Mouse (Mus musculus): ENCODE data around the gene Klra4. TPM values are rescaled to one million over a fixed set of nuclear protein-coding genes. Genes with fewer than 3 reads are reported as not detected.
"Not testable (repeated sequence)": the region's sequence is repeated elsewhere in the genome, so short reads cannot be mapped to it uniquely, and the experiment has no call there.

The Klra4 gene
- polyA plus RNA-seq (2012; rRNA removed): 0.09 and 0.27 TPM in 2 replicates

GRCm38 (mm10) chr6:130067171-130067570, at the start of gene Klra4:
Gene Klra4 (minus strand): TSS chr6:130067271.
- WGBS: 50% methylated on average over 1 of the region's 1 CpGs
- not testable (repeated sequence) for H3K4me1 ChIP-seq (ENCODE audit: control insufficient read depth, insufficient read depth, low read length); DNase-seq; H3K4me3 ChIP-seq (replicated peaks; ENCODE audit: extremely low read depth, low read depth, low read length)

DNA sequence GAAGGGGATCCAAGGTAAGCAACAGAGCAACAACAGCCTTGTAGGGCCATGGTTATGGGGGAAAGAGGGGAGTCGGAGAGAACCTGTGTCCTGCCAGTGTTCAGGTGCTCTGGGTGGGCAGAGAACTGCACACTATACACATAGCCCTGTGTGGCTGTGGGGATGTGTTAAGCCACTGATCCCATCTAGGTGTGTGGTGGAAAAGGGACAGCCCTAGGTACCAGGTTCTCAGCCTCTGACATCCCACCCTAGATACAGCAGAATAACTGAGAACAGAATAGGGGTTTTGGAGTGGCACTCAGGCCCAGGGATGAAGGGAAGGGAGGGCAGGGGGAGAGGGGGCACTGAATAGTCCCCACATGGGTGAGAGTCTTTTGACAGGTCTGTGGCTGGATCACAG, 43.4 kb upstream of the Klra4 start:
- H3K4me3 ChIP-seq (replicated peaks; ENCODE audit: extremely low read depth, low read depth, low read length): no peak overlapping the region
- no peak for DNase-seq
- no peak for TF ChIP-seq POLR2A (IDR thresholded peaks at IDR 0.05; ENCODE audit: borderline replicate concordance, extremely low read depth, low read depth, low read length)
- no peak for TF ChIP-seq CTCF (IDR thresholded peaks at IDR 0.05; ENCODE audit: insufficient read depth, low read length)
- 96% methylated on average over 1 of the region's 1 CpGs for WGBS
- H3K4me1 ChIP-seq (ENCODE audit: control insufficient read depth, insufficient read depth, low read length): no peaks in the 10 kb centered on the region

DNA sequence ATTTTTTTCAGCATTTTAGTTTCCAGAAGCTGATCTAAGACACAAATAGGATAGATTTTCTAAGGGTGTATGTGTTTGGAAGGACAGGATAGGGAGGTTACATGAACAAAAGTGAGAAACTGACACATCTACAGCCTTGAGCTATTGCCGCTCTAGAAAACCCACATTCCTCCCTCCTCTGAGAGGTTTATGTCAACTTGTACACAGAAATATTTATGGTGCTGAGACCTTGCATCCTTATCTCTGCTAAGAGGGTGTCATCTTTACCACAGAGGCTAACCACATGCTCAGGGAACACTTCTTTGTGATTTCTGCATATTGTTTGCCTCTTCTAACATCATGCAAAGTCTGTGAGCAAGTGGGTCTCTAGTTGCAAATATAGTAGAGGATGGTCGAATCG, 35.7 kb upstream of the Klra4 start:
- not testable (repeated sequence) for H3K4me1 ChIP-seq (ENCODE audit: control insufficient read depth, insufficient read depth, low read length); DNase-seq; H3K4me3 ChIP-seq (replicated peaks; ENCODE audit: extremely low read depth, low read depth, low read length)
- 80% methylated on average over 3 of the region's 3 CpGs for WGBS

- no peak overlapping the region for H3K4me3 ChIP-seq (replicated peaks; ENCODE audit: extremely low read depth, low read depth, low read length)
- WGBS: 66% methylated on average over 5 of the region's 5 CpGs
- TF ChIP-seq POLR2A (IDR thresholded peaks at IDR 0.05; ENCODE audit: borderline replicate concordance, extremely low read depth, low read depth, low read length) (no peak), CTCF (IDR thresholded peaks at IDR 0.05; ENCODE audit: insufficient read depth, low read length) (no peak)
- no peaks in the 10 kb centered on the region for H3K4me1 ChIP-seq (ENCODE audit: control insufficient read depth, insufficient read depth, low read length)
- no peak for DNase-seq
Measured at GRCm38 (mm10) chr6:130092336-130092948, 25.4 kb upstream of the Klra4 start.

DNA sequence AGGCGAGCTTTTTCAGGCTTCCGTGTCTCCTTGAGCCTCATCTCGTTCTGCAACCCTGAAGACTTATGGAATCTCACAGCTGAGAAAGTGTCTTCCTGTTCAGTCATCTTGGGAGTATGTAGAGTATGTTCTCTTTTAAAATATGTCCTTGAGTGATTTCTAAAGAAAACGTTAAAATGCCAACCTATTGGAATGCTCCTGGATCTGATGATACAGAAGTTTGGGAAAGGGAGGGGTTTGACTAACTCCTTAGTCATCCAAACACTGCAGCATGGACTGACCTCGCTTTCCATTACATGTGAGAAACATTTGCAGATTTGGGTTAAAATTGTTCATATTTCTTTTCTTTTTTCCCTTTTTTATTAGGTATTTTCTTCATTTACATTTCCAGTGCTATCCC, 1.9 kb downstream of the Klra4 start:
- DNase-seq: no peak
- H3K4me3 ChIP-seq (replicated peaks; ENCODE audit: extremely low read depth, low read depth, low read length): no peak overlapping the region
- no peaks in the 10 kb centered on the region for H3K4me1 ChIP-seq (ENCODE audit: control insufficient read depth, insufficient read depth, low read length)
- WGBS: 61% methylated on average over 5 of the region's 5 CpGs
- TF ChIP-seq CTCF (IDR thresholded peaks at IDR 0.05; ENCODE audit: insufficient read depth, low read length) (no peak), POLR2A (IDR thresholded peaks at IDR 0.05; ENCODE audit: borderline replicate concordance, extremely low read depth, low read depth, low read length) (no peak)

DNA sequence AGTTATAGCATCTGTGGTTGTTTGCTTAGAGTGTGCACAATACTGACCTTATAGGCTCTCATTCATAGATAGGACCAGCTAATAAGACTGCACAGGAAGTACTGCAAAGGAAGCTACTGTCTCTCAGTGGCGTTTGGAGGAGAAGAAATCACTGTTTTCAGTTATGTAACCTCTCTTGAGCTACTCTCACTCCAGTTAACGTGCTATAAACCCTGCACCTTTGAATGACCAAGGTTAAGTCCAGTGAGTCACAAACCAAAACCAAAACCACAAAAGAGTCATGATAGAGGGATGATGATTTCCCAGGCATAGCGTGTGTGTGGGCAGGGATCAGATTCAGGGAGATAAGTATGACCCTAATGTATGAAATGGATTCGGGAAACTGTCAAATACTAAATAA, 31.9 kb downstream of the Klra4 start:
- DNase-seq; H3K4me3 ChIP-seq (replicated peaks; ENCODE audit: extremely low read depth, low read depth, low read length); H3K4me1 ChIP-seq (ENCODE audit: control insufficient read depth, insufficient read depth, low read length): not testable (repeated sequence)
- WGBS: 40% methylated on average over 4 of the region's 4 CpGs

- H3K4me3 ChIP-seq (replicated peaks; ENCODE audit: extremely low read depth, low read depth, low read length); H3K4me1 ChIP-seq (ENCODE audit: control insufficient read depth, insufficient read depth, low read length); DNase-seq: not testable (repeated sequence)
Measured at GRCm38 (mm10) chr6:130031493-130032089, 35.5 kb downstream of the Klra4 start.

- WGBS: 58% methylated on average over 4 of the region's 4 CpGs
- no peak for DNase-seq
- no peak within 1 kb of the TSS for H3K4me3 ChIP-seq (replicated peaks; ENCODE audit: extremely low read depth, low read depth, low read length)
- no peaks in the 10 kb centered on the region for H3K4me1 ChIP-seq (ENCODE audit: control insufficient read depth, insufficient read depth, low read length)
- TF ChIP-seq POLR2A (IDR thresholded peaks at IDR 0.05; ENCODE audit: borderline replicate concordance, extremely low read depth, low read depth, low read length) (no peak), CTCF (IDR thresholded peaks at IDR 0.05; ENCODE audit: insufficient read depth, low read length) (no peak)
Measured at GRCm38 (mm10) chr6:130026854-130027253, 40.2 kb downstream of the Klra4 start, which contains the start of gene Klra6. Gene Klra6 (minus strand): TSS chr6:130026954.

Other genes starting within 250 kb of the Klra4 start
- gene Gm17631, start 204.6 kb downstream of the Klra4 start, polyA plus RNA-seq (2012; rRNA removed): not detected in 2 replicates
- gene Klra17, start 190.6 kb downstream of the Klra4 start, polyA plus RNA-seq (2012; rRNA removed): 0.22 TPM in 1 of 2 replicates, not detected in the other
- not detected in 2 replicates for gene Klra5, start 149.6 kb downstream of the Klra4 start, polyA plus RNA-seq (2012; rRNA removed)
- not detected in 2 replicates for gene Klra6, start 40.3 kb downstream of the Klra4 start, polyA plus RNA-seq (2012; rRNA removed)
- 0.22 and 0.50 TPM in 2 replicates for gene Klra8, start 62.6 kb upstream of the Klra4 start, polyA plus RNA-seq (2012; rRNA removed)
- gene Klra9, start 125.8 kb upstream of the Klra4 start, polyA plus RNA-seq (2012; rRNA removed): 0.20 and 0.27 TPM in 2 replicates
- 0.14 and 0.54 TPM in 2 replicates for gene Klra7, start 166.1 kb upstream of the Klra4 start, polyA plus RNA-seq (2012; rRNA removed)
- gene Klra10, start 214.7 kb upstream of the Klra4 start, polyA plus RNA-seq (2012; rRNA removed): not detected in 2 replicates